Mouse (Mus musculus) left cerebral cortex, postnatal 4 days (tissue): Measurements from ENCODE around the gene Prrc2a. TPM values are rescaled to one million over a fixed set of nuclear protein-coding genes. Genes with fewer than 3 reads are reported as not detected.

ENCODE experiments used
- DNase-seq: peaks from one replicate; pipeline ENCODE4 v3.0.0-alpha.2; 2022
- intact Hi-C: fragments of 180-260 bp; cut with DNase I; formaldehyde crosslinking; loops from one replicate; pipeline ENCODE4 v1.15.1; 2025
- total RNA-seq, 2 experiments: library from RNA; stranded (reverse); gene quantifications; 2 replicates each; pipeline ENCODE4 v1.2.3; 2021

Prrc2a gene
- total RNA-seq, 2 experiments from 2014 or later: 311 to 315 TPM

DNA sequence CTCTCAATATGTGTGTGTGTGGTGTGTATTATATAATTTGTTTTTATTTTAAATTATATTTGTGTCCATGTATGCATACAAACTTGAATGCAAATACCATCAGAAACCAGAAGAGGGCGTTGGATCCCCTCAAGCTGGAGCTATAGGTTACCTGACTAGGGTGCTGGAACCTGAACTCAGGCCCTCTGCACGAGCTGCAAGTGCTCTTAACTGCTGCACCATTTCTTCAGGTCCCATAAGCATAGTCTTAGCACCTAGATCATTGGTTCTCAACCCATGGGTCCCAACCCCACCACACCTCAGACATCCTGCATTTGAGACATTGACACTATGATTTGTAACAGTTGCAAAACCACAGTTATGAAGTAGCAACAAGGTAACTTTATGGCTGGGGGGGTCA is 27.0 kb upstream of the Prrc2a start:
- intact Hi-C loops: no loop called here
- no peak for DNase-seq

DNA sequence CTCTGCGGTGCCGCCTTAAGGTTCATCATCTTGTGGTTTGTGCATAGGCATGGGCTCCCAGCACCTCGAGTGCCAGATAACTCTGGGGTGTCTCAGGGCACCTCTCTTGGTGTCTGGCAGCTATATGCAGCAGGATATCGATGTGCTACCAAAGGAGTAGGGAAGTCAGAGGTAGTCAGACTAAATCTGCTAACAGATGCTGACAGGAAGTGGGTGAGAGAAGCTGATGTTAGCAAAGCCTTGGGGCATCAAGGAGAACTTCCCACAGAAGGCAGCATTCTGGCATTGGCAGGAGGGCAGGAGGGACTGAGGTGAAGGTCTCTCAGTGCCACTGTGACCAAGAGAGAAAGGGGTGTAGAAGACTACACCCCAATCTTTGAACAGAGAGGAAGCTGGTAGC is 25.4 kb upstream of the Prrc2a start:
- intact Hi-C loops: no loop called here
- no peak for DNase-seq

DNA sequence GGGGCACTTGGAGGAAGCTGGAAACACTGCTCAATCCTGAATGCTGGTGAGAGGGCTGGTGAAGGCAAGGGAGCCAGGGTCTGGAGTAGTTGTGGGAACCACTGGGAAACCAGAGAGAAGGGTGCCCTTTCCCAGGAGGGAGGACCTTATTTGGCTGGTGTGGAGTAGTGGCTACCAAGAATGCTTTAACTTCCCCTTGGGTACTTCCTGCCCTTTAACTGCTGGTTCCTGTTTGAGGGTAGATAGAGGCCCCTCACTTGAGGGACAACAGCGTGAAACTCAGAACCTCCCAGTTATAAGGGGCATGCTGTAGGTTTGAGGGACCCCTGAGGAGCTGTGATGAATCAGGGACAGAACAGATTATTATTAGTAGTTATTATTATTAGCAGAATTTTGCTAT is 24.5 kb upstream of the Prrc2a start:
- DNase-seq: no peak
- intact Hi-C loops: no loop called here

DNA sequence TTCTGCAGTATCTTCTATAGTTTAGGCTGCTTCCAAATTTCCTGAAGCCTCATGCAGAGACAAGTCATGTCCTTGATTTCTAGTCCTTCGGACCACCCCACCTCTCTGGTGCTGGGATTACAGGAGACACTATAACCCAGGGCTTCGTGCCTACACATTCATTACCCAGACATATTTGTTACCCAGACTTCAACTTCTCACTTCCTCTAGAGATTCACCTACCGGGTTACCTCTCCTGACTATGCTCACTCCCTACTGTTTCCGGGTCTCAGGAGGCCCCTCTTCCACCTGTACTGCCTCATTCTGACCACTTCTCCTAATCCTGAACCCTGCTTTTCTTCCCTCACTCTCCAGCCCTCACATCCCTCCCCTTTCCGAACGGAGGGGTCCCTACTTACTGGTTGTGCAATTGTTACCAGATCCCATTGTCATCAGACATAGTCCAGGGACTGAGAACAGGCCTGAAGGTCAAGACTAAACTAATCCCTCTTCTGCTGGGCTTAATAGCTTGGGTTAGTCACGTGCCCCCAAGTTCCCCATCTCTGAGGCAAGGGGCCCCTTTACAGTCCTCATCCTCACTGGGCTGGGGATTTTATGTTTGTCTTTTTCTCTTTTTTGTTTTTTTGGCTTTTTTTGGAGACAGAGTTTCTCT is 23.4 kb upstream of the Prrc2a start, which contains the start of gene Lst1:
Lst1 (minus strand) TSS at position 481 of the 652 bp plus-strand sequence.
- intact Hi-C loops: no loop called here
- DNase-seq: no peak

DNA sequence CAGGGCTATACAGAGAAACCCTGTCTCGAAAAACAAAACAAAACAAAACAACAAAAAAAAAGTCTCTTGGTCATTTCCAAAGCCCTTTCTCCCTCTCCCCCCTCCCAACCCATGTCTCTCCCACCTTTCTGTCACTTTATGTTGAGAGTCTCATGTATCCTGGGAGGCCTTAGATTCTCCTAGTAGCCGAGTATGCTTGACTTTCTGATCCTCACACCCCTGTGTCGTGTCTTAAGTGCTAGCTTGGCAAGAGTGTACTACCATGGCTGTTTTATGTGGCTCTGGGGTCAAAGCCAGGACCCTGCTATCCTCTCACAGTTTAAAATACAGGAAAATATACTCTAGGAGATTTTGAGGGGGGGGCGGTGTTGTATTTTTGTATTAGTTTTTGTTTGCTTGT is 22.6 kb upstream of the Prrc2a start:
- intact Hi-C loops: no loop called here

DNA sequence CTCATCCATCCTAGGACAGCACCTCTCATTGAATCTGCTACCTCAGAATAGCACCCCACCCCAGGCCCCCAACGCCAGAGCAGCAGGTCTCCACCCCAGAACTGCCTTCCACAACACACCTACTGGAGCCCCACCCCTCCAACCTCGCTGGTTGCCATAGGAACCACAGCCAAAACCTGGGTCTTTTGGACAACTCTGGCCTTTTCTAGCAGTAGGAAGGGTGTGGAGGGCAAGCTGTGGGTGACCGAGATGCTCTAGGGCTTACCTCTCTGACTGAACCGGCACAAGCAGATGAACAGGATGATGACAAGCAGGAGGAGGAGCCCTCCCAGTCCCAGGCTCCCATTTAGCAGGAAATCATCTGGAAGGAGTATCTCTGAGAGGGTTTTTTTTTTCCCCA is 22.0 kb upstream of the Prrc2a start:
- DNase-seq: peak; percentile 14

More for the DNA sequence above, 22.6 kb upstream of the Prrc2a start:
- no peak for DNase-seq

DNA sequence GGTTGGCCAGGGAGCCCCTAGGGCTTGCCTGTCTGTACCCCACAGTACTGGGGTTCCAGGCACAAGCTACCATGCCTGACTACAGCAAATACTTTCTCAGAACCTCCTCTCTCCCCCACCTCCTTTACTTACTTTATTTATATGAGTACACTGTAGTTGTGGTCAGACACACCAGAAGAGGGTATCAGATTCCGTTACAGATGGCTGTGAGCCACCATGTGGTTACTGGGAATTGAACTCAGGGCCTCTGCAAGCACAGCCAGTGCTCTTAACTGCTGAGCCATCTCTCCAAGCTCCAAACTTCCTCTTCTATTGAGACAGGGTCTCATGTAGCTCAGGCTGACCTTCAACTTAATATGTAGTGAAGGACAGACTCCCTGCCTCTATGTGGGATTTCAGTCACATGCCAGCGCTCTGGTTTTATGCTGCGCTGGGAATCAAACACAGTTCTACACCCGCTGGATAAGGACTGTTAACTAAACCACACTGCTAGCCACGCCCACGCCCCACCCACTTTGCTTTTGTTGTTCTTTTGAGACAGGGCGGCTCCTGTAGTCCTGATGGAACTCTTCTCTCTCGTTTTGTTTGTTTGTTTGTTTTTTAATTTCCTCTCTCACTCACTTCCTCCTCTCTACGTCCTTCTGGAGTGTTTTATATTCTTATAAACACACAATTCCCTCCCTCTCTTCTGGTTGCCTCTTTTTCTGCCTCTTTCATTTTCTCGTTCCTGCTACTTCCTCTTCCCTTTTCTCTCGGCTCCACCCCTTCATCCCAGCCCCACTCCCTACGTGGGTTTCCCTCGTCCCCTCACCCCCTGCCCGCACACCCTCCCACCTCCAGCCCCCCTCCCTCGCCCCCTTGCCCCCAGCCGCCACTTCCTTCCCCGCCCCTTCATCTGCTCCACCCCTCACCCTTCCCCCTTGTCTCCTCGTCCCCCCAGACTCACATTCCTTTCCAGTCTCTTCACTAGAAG is 21.2 kb upstream of the Prrc2a start:
- DNase-seq: peak; percentile 46
- intact Hi-C loops: no loop called here

More for the DNA sequence above, 22.0 kb upstream of the Prrc2a start:
- intact Hi-C loops: no loop called here

DNA sequence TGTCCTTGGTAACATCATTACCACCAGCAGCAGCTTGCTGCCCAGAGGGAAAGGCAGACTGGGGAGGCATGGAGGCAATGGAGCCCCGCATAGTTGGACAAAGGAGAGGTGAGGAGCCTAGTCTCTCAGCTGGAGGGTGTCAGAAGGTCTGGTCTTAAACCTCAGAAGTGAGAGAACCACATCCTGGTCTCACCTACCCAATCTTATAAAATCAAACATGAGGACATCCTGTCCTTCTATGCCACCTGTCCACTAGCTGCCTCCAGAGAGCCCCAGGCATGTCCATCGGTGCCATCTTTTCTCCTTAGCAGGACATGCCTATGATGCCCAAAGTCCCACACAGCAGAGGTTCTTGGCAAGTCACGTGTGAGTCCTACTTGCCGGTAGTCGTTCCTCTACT is 15.4 kb upstream of the Prrc2a start:
- intact Hi-C loops: no loop called here
- no peak for DNase-seq

DNA sequence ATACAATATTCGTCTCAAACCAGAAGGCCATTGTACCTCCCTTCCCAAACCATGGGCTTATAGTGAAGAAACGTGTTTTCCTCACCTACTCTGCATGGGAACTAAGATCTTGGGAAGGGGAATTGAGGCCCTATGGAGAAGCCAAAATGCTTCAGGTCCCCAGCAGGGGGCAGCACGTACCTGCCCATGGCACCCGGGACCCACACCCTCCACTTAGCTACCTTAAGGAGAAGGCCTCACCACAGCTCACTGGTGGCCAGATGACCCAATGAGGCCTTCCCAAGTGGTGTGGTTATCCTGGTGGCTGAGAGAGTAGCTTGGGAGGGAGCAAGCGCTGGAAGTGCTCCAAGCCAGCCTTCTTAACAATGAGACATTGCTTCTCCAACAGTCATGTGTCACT is 13.8 kb upstream of the Prrc2a start:
- peak; percentile 66 for DNase-seq
- intact Hi-C loops: no loop called here

DNA sequence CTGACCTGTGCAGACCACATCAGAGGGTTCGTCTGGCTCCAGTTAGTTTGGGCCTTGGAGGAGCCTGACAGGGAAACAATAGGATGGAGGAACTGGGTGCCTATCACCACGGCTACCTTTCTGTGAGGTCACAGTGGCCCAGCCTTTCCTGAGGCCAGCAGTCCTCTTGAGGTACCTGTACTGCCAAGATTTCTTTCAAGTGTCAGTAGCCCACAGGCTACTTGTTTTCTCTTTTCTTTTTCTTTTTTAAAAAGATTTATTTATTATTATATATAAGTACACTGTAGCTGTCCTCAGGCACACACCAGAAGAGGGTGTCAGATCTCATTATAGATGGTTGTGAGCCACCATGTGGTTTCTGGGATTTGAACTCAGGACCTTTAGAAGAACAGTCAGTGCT is 11.3 kb upstream of the Prrc2a start, which contains the start of gene Aif1:
Aif1 (minus strand) TSS at position 101 of the 400 bp plus-strand sequence.
- no peak for DNase-seq
- intact Hi-C loops: no loop called here

DNA sequence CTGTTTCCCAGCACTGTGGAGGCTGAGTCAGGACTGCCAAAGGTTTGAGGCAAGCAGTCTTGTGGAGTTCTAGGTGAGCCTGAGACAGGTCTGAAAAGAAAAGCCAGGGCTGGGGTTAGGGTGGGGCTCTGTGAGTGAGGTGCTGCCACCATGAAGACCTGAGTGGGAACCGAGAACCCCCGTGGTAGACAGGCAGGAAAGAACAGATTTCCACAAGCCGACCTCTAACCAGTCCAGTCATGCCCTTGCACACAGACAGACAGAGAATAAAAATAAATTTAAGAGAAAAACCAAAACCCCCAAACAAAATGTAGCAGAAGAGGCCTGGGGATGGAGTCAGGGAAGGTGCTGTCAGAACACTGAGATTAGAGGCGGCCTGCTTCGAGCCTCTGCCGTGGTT is 10.7 kb upstream of the Prrc2a start:
- intact Hi-C loops: no loop called here
- DNase-seq: no peak

DNA sequence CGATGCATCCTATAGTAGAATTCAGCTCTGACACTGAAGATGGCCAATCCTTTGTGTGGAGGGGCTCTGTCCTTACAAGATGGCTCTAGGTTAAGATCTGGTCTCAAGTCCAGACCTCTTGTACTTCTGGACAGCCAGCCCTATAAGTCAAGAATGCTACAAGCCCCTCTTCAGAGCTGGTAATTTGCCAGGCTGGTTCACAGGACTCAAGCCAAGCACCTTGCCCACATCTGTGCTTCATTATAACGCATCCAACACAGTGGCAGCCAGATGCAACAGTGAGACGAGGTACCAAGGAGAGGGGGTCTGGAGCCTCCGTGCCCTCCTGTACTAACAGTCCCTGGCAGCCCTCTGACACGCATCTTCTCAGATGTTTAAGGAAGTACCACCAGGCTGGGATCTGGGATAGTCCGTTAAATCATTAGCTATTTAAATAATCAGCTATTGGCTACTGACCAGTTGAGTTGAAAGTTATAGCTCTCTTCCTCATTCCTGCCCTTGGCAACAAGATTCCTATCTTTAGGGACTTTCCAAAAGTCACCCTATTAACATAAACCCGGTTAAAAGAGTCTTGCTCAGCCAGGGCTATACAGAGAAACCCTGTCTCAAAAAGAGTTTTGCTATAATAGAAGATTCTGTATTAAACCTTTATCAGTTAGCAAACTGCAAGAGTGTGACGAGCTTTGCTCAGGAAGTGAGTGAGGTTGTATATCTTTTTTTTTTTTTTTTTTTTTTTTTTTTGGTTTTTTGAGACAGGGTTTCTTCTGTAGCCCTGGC is 9.7 kb upstream of the Prrc2a start:
- DNase-seq: no peak
- intact Hi-C loops: no loop called here

DNA sequence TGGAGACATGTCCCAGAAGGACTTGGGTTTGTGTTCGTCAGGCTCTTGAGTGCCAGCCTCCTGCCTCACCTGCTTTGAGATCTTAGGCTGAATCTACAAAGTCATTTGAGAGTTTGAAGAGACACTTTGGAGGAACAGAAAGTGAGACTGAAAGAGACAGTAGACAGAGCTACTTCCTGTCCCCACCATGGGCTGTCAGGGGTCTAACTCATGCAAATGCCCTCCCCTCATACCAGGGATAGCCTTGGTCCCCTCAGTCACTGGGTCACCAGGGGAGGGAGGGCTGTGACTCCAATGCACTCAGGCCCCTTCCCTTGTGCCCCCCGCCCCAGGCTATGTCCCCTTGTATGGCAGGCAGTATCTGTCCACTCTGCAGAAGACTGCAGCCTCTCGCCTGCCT is 8.6 kb upstream of the Prrc2a start:
- intact Hi-C loops: no loop called here
- DNase-seq: no peak

DNA sequence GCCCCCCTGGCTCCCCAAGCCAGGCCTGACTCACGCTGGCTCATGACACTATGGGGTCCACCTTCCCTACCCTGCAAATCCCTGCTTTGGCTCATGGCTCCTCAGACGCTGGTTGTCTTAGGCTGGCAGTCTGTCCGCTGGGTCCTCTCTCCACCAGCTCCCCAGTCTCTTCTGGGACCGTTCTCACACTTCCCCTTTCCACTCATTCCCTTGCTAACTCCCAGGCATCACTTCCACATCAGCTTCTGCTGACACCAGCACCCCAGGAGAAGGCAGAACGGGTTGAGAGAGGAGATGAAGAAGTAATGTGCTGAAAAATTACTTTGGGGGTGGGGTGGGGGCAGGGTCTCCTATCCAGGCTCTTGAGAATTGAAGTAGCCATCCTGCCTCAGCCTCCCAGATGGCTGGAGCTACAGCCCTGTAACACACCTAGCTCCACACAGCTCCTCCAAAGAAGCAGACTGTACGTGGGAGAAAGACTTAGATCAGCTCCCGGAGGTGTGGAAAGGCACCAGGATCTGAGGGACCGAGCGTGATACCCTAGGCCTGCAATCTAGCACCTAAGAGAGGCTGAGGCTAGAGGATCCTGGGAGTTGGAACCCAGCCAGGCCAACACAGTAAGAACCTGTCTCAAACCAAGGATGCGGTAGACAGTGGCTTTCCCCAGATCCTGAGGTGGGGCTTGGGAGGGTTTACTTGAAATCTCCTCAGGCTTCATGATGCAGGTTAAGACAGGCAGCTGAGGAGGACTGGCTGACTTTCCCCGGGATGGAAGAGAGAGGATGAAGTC is 7.9 kb upstream of the Prrc2a start:
- no peak for DNase-seq
- intact Hi-C loops: no loop called here

DNA sequence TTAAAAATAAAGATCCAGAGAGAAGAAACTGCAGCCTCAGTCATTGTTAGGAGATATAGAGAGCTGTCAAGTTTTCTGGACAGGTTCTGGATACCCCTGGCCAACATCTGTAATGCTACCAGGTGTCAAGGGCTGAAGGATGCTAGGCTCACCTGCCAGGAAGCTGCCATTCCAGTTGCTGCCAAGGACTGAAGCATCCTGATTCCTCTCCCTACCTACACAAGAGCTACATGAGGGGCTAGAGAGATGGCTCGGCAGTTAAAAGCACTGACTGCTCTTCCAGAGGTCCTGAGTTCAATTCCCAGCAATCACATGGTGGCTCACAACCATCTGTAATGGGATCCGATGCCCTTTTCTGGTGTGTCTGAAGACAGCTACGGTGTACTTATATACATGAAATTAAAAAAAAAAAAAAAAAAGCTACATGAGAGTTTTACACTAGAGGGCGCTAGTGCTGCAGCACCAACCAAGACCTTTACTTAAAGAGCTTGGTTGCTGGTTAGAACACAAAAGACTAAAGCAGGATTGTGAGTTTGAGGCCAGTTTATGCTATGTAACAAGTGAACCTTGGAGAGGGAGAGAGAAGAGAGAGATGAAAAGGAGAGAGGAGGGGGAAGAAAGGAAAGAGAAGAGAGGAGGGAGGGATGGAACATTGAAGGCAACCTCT is 4.0 kb upstream of the Prrc2a start:
- intact Hi-C loops: loop anchor here (5.0 kb wide), 1 partner anchor 64 kb away; the partner anchor contains the start of gene Atp6v1g2
- DNase-seq: no peak

DNA sequence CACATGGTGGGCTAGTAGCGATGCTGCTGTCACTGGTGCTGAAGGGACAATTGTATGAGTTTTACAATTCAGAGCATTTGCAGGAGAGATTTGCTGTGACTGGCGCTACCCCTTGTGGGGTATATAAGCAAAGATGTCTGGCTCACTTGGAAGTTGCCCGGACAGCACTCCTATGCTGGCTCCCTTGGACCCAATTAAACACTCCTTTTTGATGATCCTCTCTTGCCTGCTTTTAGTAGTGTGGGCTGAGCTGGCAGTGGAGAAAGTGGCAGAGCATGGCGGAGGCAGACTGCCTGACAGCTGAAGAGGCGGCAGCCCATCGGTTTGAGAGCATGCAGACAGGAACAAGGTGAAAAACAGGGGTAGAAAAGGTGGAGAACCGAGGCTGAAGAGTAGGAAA is 3.1 kb upstream of the Prrc2a start:
- intact Hi-C loops: loop anchor here (2.0 to 5.0 kb wide), 2 partner anchors 27 to 65 kb away; partner anchors contain the start of genes Atp6v1g2 and Ltb
- DNase-seq: no peak

DNA sequence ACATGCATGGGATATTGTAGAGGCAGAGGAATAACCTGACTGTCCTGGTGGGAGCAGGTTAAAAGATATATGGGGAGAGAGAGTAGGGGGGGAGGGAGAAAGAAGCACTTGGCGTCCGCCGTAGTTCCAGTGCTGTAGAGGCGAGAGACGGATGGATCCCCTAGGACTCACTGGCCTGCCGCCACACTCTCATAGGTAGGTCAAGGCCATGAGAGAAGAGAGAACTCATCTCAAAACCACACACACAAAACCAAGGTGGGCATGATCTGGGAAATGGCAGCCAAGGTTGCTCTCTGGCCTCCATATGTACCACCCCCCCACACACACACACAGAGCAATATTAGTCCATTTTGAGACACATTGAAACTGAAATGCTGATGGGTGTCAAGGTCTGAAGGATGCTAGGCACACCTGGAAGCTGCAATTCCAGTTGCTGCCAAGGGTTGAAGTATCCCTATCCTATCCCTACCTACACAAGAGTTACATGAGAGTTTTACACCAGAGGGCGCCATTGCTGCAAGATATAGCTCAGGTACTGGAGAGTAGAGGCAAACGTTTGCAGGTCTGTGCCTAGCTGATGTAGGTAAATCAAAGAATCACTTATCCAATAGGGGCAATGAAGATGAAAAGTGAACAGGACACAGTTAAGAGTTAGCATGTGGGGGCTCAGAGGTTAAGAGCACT is 1.8 kb upstream of the Prrc2a start:
- peak; percentile 65 for DNase-seq
- intact Hi-C loops: loop anchor here (2.0 to 5.0 kb wide), 2 partner anchors 28 to 66 kb away; partner anchors contain the start of genes Atp6v1g2 and Ltb

DNA sequence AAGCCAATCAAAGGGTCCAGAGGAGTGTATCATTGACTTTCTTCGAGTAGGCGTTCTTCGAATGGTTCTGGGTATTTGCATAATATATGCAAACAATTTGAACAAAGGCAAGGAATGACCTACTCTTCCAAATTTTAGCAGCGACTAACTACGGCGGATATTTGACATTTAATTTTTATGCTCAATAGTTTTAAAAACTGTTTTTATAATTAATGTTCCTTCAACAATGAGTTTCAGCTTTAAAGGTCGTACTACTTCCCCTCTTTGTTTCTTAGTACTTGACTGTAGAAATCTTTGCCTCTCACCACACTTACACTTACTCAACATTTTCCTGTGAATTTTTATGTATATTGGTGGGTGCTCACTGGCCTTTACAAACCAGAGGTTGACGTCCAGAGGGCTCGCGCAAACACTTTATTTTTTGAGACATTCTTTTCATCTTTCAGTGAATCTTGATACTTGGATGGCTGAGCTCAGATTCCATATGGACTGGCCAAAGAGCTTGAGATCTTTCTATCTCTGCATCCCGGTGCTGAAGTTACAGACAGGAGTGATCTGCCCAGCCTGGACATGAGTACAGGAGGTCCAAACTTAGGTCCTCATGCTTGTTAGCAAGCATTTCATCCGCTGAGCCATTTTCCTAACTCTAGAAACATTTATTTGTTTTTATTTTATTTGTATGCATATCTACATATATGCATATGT is 906 bp upstream of the Prrc2a start:
- intact Hi-C loops: loop anchor here (2.0 to 5.0 kb wide), 2 partner anchors 29 to 67 kb away; partner anchors contain the start of genes Atp6v1g2 and Ltb
- DNase-seq: no peak
